Mouse (Mus musculus) testis, adult 2 months (tissue): Measurements from ENCODE around the gene Atp8b4.

Experiments used
- CTCF ChIP-seq: fragments of 200-500 bp; IDR thresholded peaks from 2 replicates; pipeline ENCODE4 v1.5.1; 2012; ENCODE audit warnings: low read depth, mild to moderate bottlenecking, inconsistent platforms, low read length, moderate library complexity; ENCODE audit not compliant: control insufficient read depth, insufficient read depth, insufficient replicate concordance
- POLR2A ChIP-seq: fragments of 200-500 bp; IDR thresholded peaks from 2 replicates; pipeline ENCODE4 v1.6.1; 2012; ENCODE audit warnings: low read depth, mild to moderate bottlenecking, inconsistent platforms, low read length, moderate library complexity; ENCODE audit not compliant: control insufficient read depth

GRCm38 (mm10) chr2:126493306-126493705, 7.2 kb downstream of the Atp8b4 start:
- TF ChIP-seq POLR2A (no peak), CTCF (no peak)
